Mouse (Mus musculus) midbrain, embryonic 10.5 days (tissue): ENCODE measurements around the gene Entpd1. TPM values are rescaled to one million over a fixed set of nuclear protein-coding genes. Genes with fewer than 3 reads are reported as not detected.

ENCODE experiments used
- DNase-seq: peaks from one replicate; pipeline ENCODE4 v3.0.0-alpha.2; 2017; ENCODE audit warnings: low spot score
- H3K27ac ChIP-seq: fragments of 300-500 bp; sonication (generic); replicated peaks from 2 replicates; pipeline ENCODE4 v1.5.1; 2016; ENCODE audit warnings: mild to moderate bottlenecking
- H3K27me3 ChIP-seq: fragments of 300-500 bp; sonication (generic); 2 replicates; pipeline ENCODE4 v1.6.1; 2016; ENCODE audit warnings: low read depth, mild to moderate bottlenecking; ENCODE audit not compliant: poor library complexity, severe bottlenecking
- H3K36me3 ChIP-seq: fragments of 300-500 bp; sonication (generic); 2 replicates; pipeline ENCODE4 v1.6.1; 2016; ENCODE audit warnings: mild to moderate bottlenecking, moderate library complexity
- H3K4me1 ChIP-seq: fragments of 300-500 bp; sonication (generic); 2 replicates; pipeline ENCODE4 v1.6.1; 2016
- H3K4me3 ChIP-seq: fragments of 300-500 bp; sonication (generic); 2 replicates; pipeline ENCODE4 v1.5.1; 2016; ENCODE audit warnings: mild to moderate bottlenecking, moderate library complexity
- H3K9me3 ChIP-seq: fragments of 300-500 bp; sonication (generic); replicated peaks from 2 replicates; pipeline ENCODE4 v1.6.1; 2016; ENCODE audit warnings: mild to moderate bottlenecking
- WGBS: fragments of 180-500 bp; shearing (Covaris S2); methylation state at CpG from one replicate; pipeline ENCODE4 v1.1.7; 2016; 5-methylcytosine and 5-hydroxymethylcytosine counted together
- polyA plus RNA-seq: library from polyadenylated mRNA; unstranded; fragments of >200 nt; fragmentation: Nextera tagmentation; extraction: Ambion mirVana; gene quantifications from 2 replicates; pipeline ENCODE4 v1.2.1, GENCODE M21; 2016

The Entpd1 gene
- polyA plus RNA-seq, 1 experiment from 2014 or later: 4.0 TPM

DNA sequence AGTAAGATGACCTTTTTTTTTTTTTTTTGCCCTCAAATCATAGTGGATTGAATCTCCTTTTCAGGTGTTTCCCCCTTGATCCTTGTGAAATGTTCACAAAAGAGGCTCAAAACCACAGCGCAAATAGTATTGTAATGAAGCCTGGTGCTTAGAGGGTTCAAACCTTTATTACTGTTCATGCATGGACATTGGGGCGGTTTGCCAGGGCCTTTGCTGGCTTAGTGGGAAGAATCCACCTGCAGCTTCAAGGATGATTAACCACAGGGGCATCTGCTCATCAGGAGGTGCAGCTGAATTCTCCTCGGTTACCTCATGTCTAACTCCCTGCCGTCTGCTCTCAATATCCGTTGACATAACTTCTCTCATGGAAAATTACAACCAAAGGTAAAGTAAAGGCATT, 20.5 kb downstream of the Entpd1 start:
- Histone ChIP-seq H3K9me3 (no peaks in the 10 kb centered on the region), H3K27ac (no peak overlapping the region), H3K27me3 (no peaks in the 10 kb centered on the region), H3K4me3 (no peak overlapping the region), H3K36me3 (no peaks in the 10 kb centered on the region), H3K4me1 (no peaks in the 10 kb centered on the region)
- no peak for DNase-seq
- WGBS: 89% methylated on average over 5 of the region's 5 CpGs

GRCm38 (mm10) chr19:40633144-40633543, 21.0 kb downstream of the Entpd1 start:
- Histone ChIP-seq H3K27ac (no peak overlapping the region), H3K9me3 (no peaks in the 10 kb centered on the region), H3K27me3 (no peaks in the 10 kb centered on the region), H3K4me1 (no peaks in the 10 kb centered on the region), H3K36me3 (no peaks in the 10 kb centered on the region), H3K4me3 (no peak overlapping the region)
- 59% methylated on average over 1 of the region's 1 CpGs for WGBS
- DNase-seq: no peak

- 65% methylated on average over 4 of the region's 4 CpGs for WGBS
- Histone ChIP-seq H3K9me3 (no peaks in the 10 kb centered on the region), H3K4me1 (no peaks in the 10 kb centered on the region), H3K36me3 (no peaks in the 10 kb centered on the region), H3K27ac (no peak overlapping the region), H3K4me3 (no peak overlapping the region), H3K27me3 (no peaks in the 10 kb centered on the region)
- no peak for DNase-seq
Observed at GRCm38 (mm10) chr19:40637091-40637490, 24.9 kb downstream of the Entpd1 start.

DNA sequence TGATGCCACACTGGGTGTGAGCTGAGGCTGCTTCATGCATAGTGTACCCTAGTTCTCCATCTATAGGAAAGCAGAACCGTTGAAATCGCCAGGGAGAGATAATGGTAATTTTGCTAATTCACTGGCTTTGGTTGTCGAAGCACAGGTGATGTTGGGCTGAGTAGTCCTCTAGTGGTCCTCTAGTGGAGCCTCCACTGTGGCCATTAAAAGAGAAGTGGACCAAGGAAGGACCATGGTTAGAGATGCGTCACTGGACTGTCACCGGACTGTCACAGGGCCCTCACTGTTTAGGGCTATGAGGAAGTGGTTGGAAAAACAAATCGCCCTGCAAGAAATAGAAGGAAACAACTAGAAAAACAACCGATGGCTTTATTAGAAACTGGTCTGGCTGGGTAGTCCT, 25.4 kb downstream of the Entpd1 start:
- H3K9me3 ChIP-seq: no peaks in the 10 kb centered on the region
- H3K27me3 ChIP-seq: no peaks in the 10 kb centered on the region
- DNase-seq: no peak
- H3K36me3 ChIP-seq: no peaks in the 10 kb centered on the region
- H3K4me3 ChIP-seq: no peak overlapping the region
- 87% methylated on average over 7 of the region's 7 CpGs for WGBS
- no peaks in the 10 kb centered on the region for H3K4me1 ChIP-seq
- no peak overlapping the region for H3K27ac ChIP-seq

GRCm38 (mm10) chr19:40638582-40638981, 26.4 kb downstream of the Entpd1 start:
- Histone ChIP-seq H3K27ac (no peak overlapping the region), H3K36me3 (no peaks in the 10 kb centered on the region), H3K4me1 (no peaks in the 10 kb centered on the region), H3K27me3 (no peaks in the 10 kb centered on the region), H3K9me3 (no peaks in the 10 kb centered on the region), H3K4me3 (no peak overlapping the region)
- no peak for DNase-seq
- WGBS: 91% methylated on average over 5 of the region's 5 CpGs

GRCm38 (mm10) chr19:40639729-40640304, 27.7 kb downstream of the Entpd1 start:
- Histone ChIP-seq H3K27me3 (no peaks in the 10 kb centered on the region), H3K36me3 (no peaks in the 10 kb centered on the region), H3K27ac (no peak overlapping the region), H3K9me3 (no peaks in the 10 kb centered on the region), H3K4me3 (no peak overlapping the region), H3K4me1 (no peaks in the 10 kb centered on the region)
- DNase-seq: no peak
- 89% methylated on average over 11 of the region's 11 CpGs for WGBS

- no peak overlapping the region for H3K4me3 ChIP-seq
- H3K9me3 ChIP-seq: no peaks in the 10 kb centered on the region
- H3K27me3 ChIP-seq: no peaks in the 10 kb centered on the region
- no peak for DNase-seq
- no peaks in the 10 kb centered on the region for H3K4me1 ChIP-seq
- H3K36me3 ChIP-seq: no peaks in the 10 kb centered on the region
- no peak overlapping the region for H3K27ac ChIP-seq
- 89% methylated on average over 2 of the region's 2 CpGs for WGBS
Observed at GRCm38 (mm10) chr19:40640799-40641198, 28.6 kb downstream of the Entpd1 start.

DNA sequence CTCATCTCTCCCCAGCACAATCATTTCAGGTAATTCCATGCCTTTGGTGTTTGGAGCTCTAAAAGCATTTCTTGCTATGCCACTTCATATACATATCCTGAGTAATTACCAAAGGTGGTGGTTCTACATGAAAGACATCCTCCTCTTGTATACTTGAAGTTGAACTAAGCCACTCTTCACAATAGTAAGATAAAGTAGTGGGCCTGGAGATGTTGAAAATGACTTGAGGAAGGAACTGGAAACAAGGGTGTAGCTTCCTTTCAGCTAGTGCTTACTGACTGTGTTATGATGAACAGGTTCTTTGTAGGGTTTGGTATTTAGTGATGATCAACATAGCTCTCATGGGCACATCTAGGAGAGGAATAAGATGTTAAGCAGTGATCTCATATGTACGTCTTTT, 31.7 kb downstream of the Entpd1 start:
- Histone ChIP-seq H3K36me3 (no peaks in the 10 kb centered on the region), H3K9me3 (no peaks in the 10 kb centered on the region), H3K4me1 (no peaks in the 10 kb centered on the region; the same call in 1 of the 2 replicates), H3K27me3 (no peaks in the 10 kb centered on the region), H3K4me3 (no peak overlapping the region), H3K27ac (no peak overlapping the region)
- 84% methylated on average over 1 of the region's 1 CpGs for WGBS
- no peak for DNase-seq

DNA sequence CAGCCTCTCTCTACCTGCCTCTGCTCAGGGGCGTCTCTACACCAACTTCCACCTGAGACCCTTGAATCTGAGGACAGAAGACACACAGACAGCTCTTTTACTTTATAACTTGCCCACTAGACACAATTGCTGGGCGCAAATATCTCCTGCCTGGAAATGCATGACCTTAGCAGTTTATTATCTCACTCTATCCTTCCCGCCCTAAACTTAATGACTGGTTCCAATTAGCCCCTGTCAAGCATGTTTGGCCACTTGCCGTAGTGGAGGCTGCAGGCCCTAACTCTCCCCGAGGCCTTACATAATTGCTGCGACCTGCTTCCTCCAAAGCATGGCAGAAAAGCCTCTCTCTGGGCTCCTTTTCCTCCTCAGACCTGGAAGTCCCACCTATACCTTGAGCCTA, 34.2 kb downstream of the Entpd1 start:
- no peaks in the 10 kb centered on the region for H3K9me3 ChIP-seq
- WGBS: 70% methylated on average over 6 of the region's 6 CpGs
- no peak overlapping the region for H3K27ac ChIP-seq
- H3K4me1 ChIP-seq: peaks cover 3% of the 10 kb centered on the region; the same call in 1 of the 2 replicates
- no peaks in the 10 kb centered on the region for H3K27me3 ChIP-seq
- H3K4me3 ChIP-seq: no peak overlapping the region
- no peak for DNase-seq
- H3K36me3 ChIP-seq: no peaks in the 10 kb centered on the region

GRCm38 (mm10) chr19:40647319-40648158, 35.4 kb downstream of the Entpd1 start:
- H3K36me3 ChIP-seq: no peaks in the 10 kb centered on the region
- no peaks in the 10 kb centered on the region for H3K9me3 ChIP-seq
- no peaks in the 10 kb centered on the region for H3K27me3 ChIP-seq
- peaks cover 3% of the 10 kb centered on the region; the same call in 1 of the 2 replicates for H3K4me1 ChIP-seq
- 73% methylated on average over 9 of the region's 9 CpGs for WGBS
- no peak overlapping the region for H3K27ac ChIP-seq
- H3K4me3 ChIP-seq: no peak overlapping the region
- no peak for DNase-seq

- no peaks in the 10 kb centered on the region for H3K9me3 ChIP-seq
- H3K36me3 ChIP-seq: no peaks in the 10 kb centered on the region
- H3K4me3 ChIP-seq: no peak overlapping the region
- H3K4me1 ChIP-seq: peaks cover 3% of the 10 kb centered on the region; the same call in 1 of the 2 replicates
- H3K27ac ChIP-seq: no peak overlapping the region
- DNase-seq: no peak
- WGBS: 78% methylated on average over 5 of the region's 5 CpGs
- H3K27me3 ChIP-seq: no peaks in the 10 kb centered on the region
Observed at GRCm38 (mm10) chr19:40650090-40650489, 37.9 kb downstream of the Entpd1 start.

DNA sequence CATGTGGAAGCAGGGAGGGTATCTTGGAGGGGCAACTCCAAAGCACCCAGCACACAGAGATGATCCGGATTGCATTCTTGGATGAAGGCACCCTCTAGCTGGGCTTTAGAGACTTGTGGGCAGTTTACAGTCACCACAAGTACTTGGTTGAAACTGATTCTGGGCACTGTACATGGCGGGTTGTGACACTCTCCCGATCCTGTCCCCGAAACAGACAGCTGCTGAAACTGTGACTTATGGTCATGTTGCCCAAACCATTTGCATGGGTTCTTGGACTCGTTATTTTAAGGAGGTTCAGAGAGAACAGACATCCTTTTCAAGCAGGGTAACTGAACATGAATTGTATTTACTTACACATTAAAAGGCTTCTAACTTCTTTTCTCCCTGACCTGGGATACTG, 44.0 kb downstream of the Entpd1 start:
- Histone ChIP-seq H3K27ac (no peak overlapping the region), H3K36me3 (no peaks in the 10 kb centered on the region), H3K4me3 (no peak overlapping the region), H3K27me3 (peaks cover 13% of the 10 kb centered on the region), H3K9me3 (no peaks in the 10 kb centered on the region), H3K4me1 (peaks cover 22% of the 10 kb centered on the region)
- DNase-seq: no peak
- 85% methylated on average over 5 of the region's 5 CpGs for WGBS

GRCm38 (mm10) chr19:40658281-40658680, 46.1 kb downstream of the Entpd1 start:
- WGBS: 80% methylated on average over 6 of the region's 6 CpGs

More at GRCm38 (mm10) chr19:40658281-40658680, 46.1 kb downstream of the Entpd1 start:
- no peaks in the 10 kb centered on the region for H3K36me3 ChIP-seq
- no peak for DNase-seq
- no peak overlapping the region for H3K27ac ChIP-seq
- no peaks in the 10 kb centered on the region for H3K9me3 ChIP-seq
- peaks cover 16% of the 10 kb centered on the region for H3K27me3 ChIP-seq
- H3K4me3 ChIP-seq: no peak overlapping the region
- peaks cover 22% of the 10 kb centered on the region for H3K4me1 ChIP-seq
